Mouse (Mus musculus) midbrain, embryonic 12.5 days (tissue): ENCODE measurements around the gene Fbxo45. TPM values are rescaled to one million over a fixed set of nuclear protein-coding genes. Genes with fewer than 3 reads are reported as not detected.
"Not testable (repeated sequence)": the region's sequence is repeated elsewhere in the genome, so short reads cannot be mapped to it uniquely, and the experiment has no call there.

ENCODE experiments used
- ATAC-seq: fragments of 200-750 bp; cut with Nextera tagmentation; 2 replicates; pipeline ENCODE4 v1.8.0; 2017; ENCODE audit warnings: low read depth, moderate TSS enrichment, moderate library complexity; ENCODE audit not compliant: low FRiP score
- H3K27ac ChIP-seq: fragments of 300-500 bp; sonication (generic); replicated peaks from 2 replicates; pipeline ENCODE4 v1.5.1; 2016; ENCODE audit warnings: mild to moderate bottlenecking
- H3K27me3 ChIP-seq: fragments of 300-500 bp; sonication (generic); 2 replicates; pipeline ENCODE4 v1.6.1; 2016; ENCODE audit warnings: mild to moderate bottlenecking
- H3K36me3 ChIP-seq: fragments of 300-500 bp; sonication (generic); 2 replicates; pipeline ENCODE4 v1.6.1; 2016
- H3K4me1 ChIP-seq: fragments of 300-500 bp; sonication (generic); 2 replicates; pipeline ENCODE4 v1.6.1; 2016
- H3K4me2 ChIP-seq: fragments of 300-500 bp; sonication (generic); replicated peaks from 2 replicates; pipeline ENCODE4 v1.6.1; 2016; ENCODE audit warnings: mild to moderate bottlenecking, moderate library complexity
- H3K4me3 ChIP-seq: fragments of 300-500 bp; sonication (generic); 2 replicates; pipeline ENCODE4 v1.5.1; 2016; ENCODE audit warnings: mild to moderate bottlenecking
- H3K9ac ChIP-seq: fragments of 300-500 bp; sonication (generic); replicated peaks from 2 replicates; pipeline ENCODE4 v1.6.1; 2016; ENCODE audit warnings: mild to moderate bottlenecking, moderate library complexity
- H3K9me3 ChIP-seq: fragments of 300-500 bp; sonication (generic); 2 replicates; pipeline ENCODE4 v1.6.1; 2016; ENCODE audit warnings: mild to moderate bottlenecking
- WGBS: fragments of 180-500 bp; shearing (Covaris S2); methylation state at CpG from one replicate; pipeline ENCODE4 v1.1.7; 2016; 5-methylcytosine and 5-hydroxymethylcytosine counted together
- polyA plus RNA-seq: library from polyadenylated mRNA; unstranded; fragments of >200 nt; fragmentation: Nextera tagmentation; extraction: Ambion mirVana; gene quantifications from 2 replicates; pipeline ENCODE4 v1.2.1, GENCODE M21; 2016

The Fbxo45 gene
- 21.5 and 26.8 TPM in 2 replicates for polyA plus RNA-seq

DNA sequence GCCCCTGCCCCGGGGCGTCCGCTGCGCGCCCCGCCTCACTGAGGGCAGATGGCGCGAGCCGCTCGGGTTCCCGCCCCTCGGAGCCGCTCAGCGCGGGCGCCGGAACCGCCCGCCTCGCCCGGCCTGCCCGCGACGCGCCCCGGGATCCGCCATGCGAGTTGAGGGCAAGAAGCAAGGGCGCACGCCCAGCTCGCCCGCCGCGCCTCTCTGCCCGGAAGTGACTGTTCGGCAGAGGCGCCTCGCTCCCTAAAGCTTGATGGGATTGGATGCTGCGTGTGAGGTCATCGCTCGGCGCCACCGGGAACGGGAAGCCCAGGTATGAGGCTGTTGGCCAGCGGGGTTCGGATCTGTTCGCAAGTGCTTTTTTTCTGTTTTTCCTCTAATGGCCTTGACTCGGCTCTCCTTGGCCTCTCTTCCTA, at the start of gene Fbxo45, which contains the start of gene Wdr53:
Gene Fbxo45, minus strand, starts transcription at position 207 of the 419 bp plus-strand sequence.
Gene Wdr53, plus strand, starts transcription at position 276 of the 419 bp plus-strand sequence.
- H3K27ac ChIP-seq, result peak within 1 kb of the TSS; percentile 94
- ATAC-seq, result peak; percentile 99
- 0% methylated on average over 23 of the region's 48 CpGs for WGBS

DNA sequence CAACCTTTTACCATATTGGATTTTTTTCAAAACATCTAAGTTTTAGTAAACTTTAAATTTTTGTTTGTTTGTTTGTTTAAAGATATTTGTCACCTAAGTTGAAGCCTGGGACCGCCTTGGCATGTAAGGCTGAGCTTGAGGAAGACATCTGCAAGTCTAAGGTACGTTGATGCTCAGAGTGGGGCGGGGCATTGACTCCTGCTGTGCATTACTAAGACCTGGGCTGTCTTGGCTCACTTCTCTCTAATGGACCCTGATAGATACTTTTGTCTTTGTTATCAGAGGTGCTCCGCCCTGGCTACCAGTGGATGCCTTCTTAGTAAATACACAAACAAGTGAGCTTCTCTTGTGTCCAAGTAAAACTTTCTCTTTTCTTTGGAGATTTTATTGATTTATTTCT, 44.9 kb upstream of the Fbxo45 start:
- Histone ChIP-seq H3K4me1 (no peaks in the 10 kb centered on the region), H3K4me2 (no peak overlapping the region), H3K4me3 (no peak overlapping the region), H3K9me3 (no peaks in the 10 kb centered on the region), H3K9ac (no peak overlapping the region), H3K27me3 (no peaks in the 10 kb centered on the region), H3K36me3 (peaks cover 58% of the 10 kb centered on the region), H3K27ac (no peak overlapping the region)
- no peak for ATAC-seq
- WGBS, result 97% methylated on average over 4 of the region's 4 CpGs

More for the DNA sequence above, at the start of gene Fbxo45, which contains the start of gene Wdr53:
- Histone ChIP-seq H3K4me2 (peak within 1 kb of the TSS; percentile 79), H3K4me3 (peak within 1 kb of the TSS; percentile 92), H3K9ac (peak within 1 kb of the TSS; percentile 80), H3K36me3 (peaks cover 3% of the 10 kb centered on the region), H3K27me3 (no peaks in the 10 kb centered on the region), H3K4me1 (peaks cover 23% of the 10 kb centered on the region), H3K9me3 (no peaks in the 10 kb centered on the region)

DNA sequence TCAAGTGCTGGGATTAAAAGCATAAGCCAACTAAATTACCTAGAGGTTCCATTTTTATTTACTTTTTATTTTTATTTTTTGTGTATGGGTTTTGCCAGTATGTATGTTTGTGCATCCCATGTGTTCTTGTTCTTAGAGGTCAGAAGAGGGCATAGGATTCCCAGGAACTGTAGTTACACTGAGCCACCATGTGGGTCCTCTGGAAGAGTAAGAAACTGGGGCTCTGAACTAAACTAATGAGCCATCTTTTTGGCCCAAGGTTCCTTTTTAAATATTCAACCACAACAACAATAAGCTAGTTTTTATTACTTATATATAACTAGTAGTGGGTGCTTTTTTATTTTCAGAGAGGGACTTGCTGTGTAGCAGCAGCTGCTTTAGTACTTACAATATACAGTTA, 35.6 kb upstream of the Fbxo45 start:
- no peak overlapping the region for H3K27ac ChIP-seq
- H3K36me3 ChIP-seq, result peaks cover 59% of the 10 kb centered on the region
- no peak overlapping the region for H3K4me3 ChIP-seq
- ATAC-seq, result no peak
- H3K27me3 ChIP-seq, result no peaks in the 10 kb centered on the region
- no peak overlapping the region for H3K4me2 ChIP-seq
- H3K9ac ChIP-seq, result no peak overlapping the region
- no peaks in the 10 kb centered on the region for H3K9me3 ChIP-seq
- H3K4me1 ChIP-seq, result peaks cover 28% of the 10 kb centered on the region

DNA sequence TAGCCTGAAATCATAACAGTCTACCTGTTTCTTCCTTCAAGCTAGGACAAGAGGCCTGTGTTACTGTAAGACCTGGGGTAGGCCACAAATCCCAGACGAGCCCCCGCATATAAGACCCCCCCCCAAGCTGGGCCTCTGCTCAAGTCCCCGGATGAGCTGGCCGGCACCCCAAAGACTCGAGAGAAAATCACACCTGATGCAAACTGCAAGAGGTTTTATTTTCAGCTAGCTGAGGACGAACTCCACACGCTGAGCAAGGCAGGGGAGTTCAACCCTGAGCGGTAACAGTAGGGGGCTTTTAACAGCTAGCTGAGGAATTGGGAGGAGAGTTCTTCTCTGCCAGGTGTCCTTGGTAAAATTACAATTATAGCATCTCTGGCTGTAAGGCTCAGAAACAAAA, 33.3 kb upstream of the Fbxo45 start:
- Histone ChIP-seq H3K36me3 (peaks cover 39% of the 10 kb centered on the region), H3K4me1 (peaks cover 32% of the 10 kb centered on the region), H3K4me3 (peak overlapping the region; percentile 18), H3K9me3 (no peaks in the 10 kb centered on the region), H3K9ac (no peak overlapping the region), H3K27ac (no peak overlapping the region), H3K27me3 (no peaks in the 10 kb centered on the region), H3K4me2 (peak overlapping the region; percentile 34)
- 95% methylated on average over 8 of the region's 8 CpGs for WGBS
- no peak for ATAC-seq

DNA sequence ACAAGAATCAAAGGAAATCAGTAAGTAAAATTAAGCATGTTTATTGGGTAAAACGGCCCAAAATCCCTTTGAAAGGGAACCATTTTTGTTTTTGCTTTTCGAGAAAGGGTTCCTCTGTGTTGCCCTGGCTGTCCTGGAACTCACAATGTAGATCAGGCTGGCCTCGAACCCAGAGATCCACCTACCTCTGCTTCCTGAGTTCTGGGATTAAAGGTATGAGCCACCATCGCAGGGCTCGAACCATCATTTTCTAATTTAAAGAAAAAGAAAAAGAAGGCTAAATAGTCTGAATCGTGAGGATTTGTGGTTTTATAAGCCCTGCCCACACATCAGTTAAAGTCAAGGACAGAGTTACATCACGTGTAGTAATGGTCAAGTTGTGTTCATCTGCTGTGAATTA, 31.4 kb upstream of the Fbxo45 start:
- peak overlapping the region; percentile 85 for H3K9ac ChIP-seq
- no peaks in the 10 kb centered on the region for H3K9me3 ChIP-seq
- H3K27ac ChIP-seq, result peak overlapping the region; percentile 94
- 64% methylated on average over 7 of the region's 7 CpGs for WGBS
- H3K4me2 ChIP-seq, result peak overlapping the region; percentile 71
- no peaks in the 10 kb centered on the region for H3K27me3 ChIP-seq
- H3K4me3 ChIP-seq, result peak overlapping the region; percentile 89
- ATAC-seq, result no peak
- H3K4me1 ChIP-seq, result peaks cover 32% of the 10 kb centered on the region
- H3K36me3 ChIP-seq, result peaks cover 21% of the 10 kb centered on the region

DNA sequence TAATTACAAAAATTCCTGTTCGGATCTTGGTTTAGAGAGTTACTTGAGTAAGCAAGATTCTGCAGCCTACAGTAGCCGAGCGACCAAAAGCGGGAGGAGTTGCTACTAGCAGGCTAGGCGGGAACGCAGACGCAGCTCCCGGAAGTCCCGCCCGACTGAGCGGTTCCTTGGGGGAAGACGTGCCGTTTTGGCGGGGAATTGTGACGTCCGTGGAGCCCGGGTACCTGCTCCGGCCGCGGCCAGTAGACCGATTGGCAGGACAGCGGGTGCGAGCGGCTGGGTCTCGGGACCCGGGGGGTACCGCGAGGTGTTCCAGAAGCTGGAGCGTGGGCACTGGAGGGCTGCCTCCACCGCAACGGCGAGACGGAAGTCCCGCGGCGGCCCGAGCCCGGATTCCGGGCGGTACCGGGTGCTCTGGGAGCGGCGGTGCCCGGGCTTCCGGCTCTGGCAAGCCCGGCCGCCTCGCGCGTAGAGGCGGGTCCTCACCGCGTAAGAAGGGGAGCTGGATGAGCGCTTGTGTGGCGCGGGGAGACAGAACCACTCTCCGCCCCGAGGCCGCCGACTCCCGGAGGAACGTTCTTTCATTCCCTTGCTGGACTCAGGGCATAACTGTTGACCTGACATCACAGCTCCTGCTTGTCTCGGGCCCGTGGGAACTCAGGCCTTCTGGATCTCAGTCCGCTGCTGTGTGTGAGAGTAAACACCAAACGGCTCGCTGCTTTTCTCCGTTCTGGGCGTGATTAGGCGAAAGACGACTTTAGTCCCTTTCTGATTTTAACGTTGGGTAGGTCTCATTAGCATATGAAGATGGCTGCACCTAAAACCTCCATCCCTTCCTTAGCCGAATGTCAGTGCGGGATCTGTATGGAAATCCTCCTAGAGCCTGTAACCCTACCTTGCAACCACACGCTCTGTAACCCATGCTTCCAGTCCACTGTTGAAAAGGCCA, 30.6 kb upstream of the Fbxo45 start, which contains the start of gene Rnf168:
Gene Rnf168, plus strand, starts transcription at position 152 of the 949 bp plus-strand sequence.
- under 1% methylated on average over 75 of the region's 75 CpGs for WGBS
- peak within 1 kb of the TSS; percentile 89 for H3K4me3 ChIP-seq
- peaks cover 28% of the 10 kb centered on the region for H3K4me1 ChIP-seq
- no peaks in the 10 kb centered on the region for H3K9me3 ChIP-seq
- peak within 1 kb of the TSS; percentile 94 for H3K27ac ChIP-seq
- H3K36me3 ChIP-seq, result peaks cover 13% of the 10 kb centered on the region
- H3K4me2 ChIP-seq, result peak within 1 kb of the TSS; percentile 71
- peak within 1 kb of the TSS; percentile 85 for H3K9ac ChIP-seq
- no peaks in the 10 kb centered on the region for H3K27me3 ChIP-seq
- peak; percentile 89 for ATAC-seq

DNA sequence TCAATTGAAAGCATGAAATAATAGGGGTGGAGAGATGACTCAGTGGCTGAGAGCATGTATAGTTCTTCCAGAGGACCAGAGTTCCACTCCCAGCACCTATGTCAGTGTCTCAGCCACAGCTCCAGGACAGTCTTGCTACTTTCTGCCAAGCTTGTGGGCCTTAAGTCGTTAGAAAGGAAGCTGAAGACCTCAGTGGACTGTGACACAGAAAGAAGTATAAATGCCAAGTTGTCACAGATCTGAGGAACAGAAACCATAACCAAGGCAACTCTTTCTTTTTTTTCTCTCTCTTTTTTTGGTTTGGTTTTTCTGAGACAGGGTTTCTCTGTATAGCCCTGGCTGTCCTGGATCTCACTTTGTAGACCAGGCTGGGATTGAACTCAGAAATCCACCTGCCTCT, 28.9 kb upstream of the Fbxo45 start:
- no peak for ATAC-seq
- peaks cover 23% of the 10 kb centered on the region for H3K4me1 ChIP-seq
- H3K4me2 ChIP-seq, result no peak overlapping the region
- no peaks in the 10 kb centered on the region for H3K27me3 ChIP-seq
- no peak overlapping the region for H3K9ac ChIP-seq
- no peak overlapping the region for H3K27ac ChIP-seq
- H3K36me3 ChIP-seq, result peaks cover 8% of the 10 kb centered on the region
- 81% methylated on average over 1 of the region's 1 CpGs for WGBS
- H3K9me3 ChIP-seq, result no peaks in the 10 kb centered on the region
- H3K4me3 ChIP-seq, result no peak overlapping the region

DNA sequence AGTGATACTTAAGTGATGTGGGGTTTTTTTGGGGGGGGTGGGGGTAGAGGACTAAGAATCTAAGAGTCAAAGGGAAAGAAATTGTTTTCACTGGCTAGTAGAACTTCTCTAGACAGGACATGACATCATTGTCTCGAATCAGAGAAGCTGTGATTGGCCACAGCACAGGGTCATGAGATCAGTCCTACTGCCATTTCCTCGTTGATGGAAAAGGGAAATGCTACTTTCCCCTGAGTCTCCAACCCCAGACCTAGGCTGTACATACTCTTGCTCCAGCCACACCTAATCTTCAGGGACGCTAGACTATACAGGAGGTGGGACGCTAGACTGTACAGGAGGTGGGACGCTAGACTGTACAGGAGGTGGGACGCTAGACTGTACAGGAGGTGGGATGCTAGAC, 28.1 kb upstream of the Fbxo45 start:
- Histone ChIP-seq H3K36me3 (peaks cover 4% of the 10 kb centered on the region), H3K9me3 (no peaks in the 10 kb centered on the region), H3K27ac (no peak overlapping the region), H3K4me2 (no peak overlapping the region), H3K27me3 (no peaks in the 10 kb centered on the region), H3K4me1 (peaks cover 19% of the 10 kb centered on the region), H3K4me3 (no peak overlapping the region), H3K9ac (no peak overlapping the region)
- WGBS, result 92% methylated on average over 6 of the region's 6 CpGs
- ATAC-seq, result no peak

DNA sequence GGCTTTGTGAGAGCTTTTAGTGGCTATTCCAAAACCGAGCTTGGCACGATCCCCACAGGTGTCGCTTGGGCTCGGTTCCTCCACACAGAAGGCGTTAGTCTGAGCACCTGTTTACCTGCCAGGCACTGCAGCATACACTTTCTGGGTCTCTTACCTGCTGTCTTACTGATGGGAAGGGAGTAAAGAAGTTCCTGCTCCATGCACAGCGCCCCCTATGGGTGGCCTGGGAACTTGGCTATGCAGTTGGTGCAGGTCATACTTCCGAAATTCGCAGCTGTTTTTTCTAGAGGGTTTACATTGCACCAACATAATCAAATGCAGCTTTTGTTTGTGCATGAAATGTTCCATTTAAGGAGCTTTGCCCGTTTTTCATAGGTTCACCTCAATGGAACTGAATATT, 26.4 kb upstream of the Fbxo45 start:
- H3K4me2 ChIP-seq, result no peak overlapping the region
- no peaks in the 10 kb centered on the region for H3K36me3 ChIP-seq
- H3K9ac ChIP-seq, result no peak overlapping the region
- no peak overlapping the region for H3K27ac ChIP-seq
- WGBS, result 55% methylated on average over 9 of the region's 9 CpGs
- no peak for ATAC-seq
- H3K4me1 ChIP-seq, result peaks cover 5% of the 10 kb centered on the region
- H3K9me3 ChIP-seq, result no peaks in the 10 kb centered on the region
- H3K27me3 ChIP-seq, result no peaks in the 10 kb centered on the region
- no peak overlapping the region for H3K4me3 ChIP-seq

DNA sequence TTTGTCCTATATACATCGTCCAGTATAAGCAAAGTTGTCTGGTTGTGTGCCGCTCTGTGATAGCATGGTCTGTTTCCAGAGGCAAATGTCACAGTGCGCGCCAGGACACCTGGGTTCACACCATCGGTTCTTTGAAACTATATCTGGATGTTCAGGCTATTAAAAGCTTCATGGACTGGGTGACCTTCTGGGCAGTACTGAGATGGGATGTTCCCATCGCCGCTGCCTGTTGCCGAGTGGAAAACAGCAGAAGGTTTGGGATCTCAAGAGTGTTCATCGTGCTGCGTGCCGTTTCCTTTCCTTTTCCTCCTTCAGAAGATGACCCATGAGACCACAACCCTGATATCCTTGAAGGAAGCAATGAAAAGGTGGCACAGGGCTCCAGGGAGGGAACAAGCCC, 24.3 kb upstream of the Fbxo45 start, which contains the start of gene Smco1:
Gene Smco1, plus strand, starts transcription at position 178 of the 400 bp plus-strand sequence.
- no peak within 1 kb of the TSS for H3K9ac ChIP-seq
- H3K27ac ChIP-seq, result no peak within 1 kb of the TSS
- no peaks in the 10 kb centered on the region for H3K27me3 ChIP-seq
- H3K9me3 ChIP-seq, result no peaks in the 10 kb centered on the region
- H3K4me3 ChIP-seq, result no peak within 1 kb of the TSS
- H3K36me3 ChIP-seq, result no peaks in the 10 kb centered on the region
- 84% methylated on average over 11 of the region's 11 CpGs for WGBS
- ATAC-seq, result no peak
- no peaks in the 10 kb centered on the region for H3K4me1 ChIP-seq
- H3K4me2 ChIP-seq, result no peak within 1 kb of the TSS

DNA sequence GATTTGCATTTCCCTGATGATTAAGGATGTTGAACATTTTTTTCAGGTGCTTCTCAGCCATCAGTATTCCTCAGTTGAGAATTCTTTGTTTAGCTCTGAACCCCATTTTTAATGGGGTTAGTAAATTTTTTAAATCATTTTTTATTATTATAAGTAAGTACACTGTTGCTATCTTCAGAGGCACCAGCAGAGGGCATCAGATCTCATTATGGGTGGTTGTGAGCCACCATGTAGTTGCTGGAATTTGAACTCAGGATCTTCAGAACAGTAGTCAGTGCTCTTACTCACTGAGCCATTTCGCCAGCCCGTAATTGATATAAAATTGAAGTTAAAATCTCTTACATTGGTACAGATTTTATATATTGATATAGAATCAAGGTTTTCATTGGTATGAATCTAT, 17.3 kb upstream of the Fbxo45 start:
- H3K4me3 ChIP-seq, ATAC-seq, H3K9ac ChIP-seq, H3K4me1 ChIP-seq, H3K9me3 ChIP-seq, H3K36me3 ChIP-seq, H3K27me3 ChIP-seq, H3K27ac ChIP-seq, H3K4me2 ChIP-seq: not testable (repeated sequence)
- 90% methylated on average over 2 of the region's 2 CpGs for WGBS

DNA sequence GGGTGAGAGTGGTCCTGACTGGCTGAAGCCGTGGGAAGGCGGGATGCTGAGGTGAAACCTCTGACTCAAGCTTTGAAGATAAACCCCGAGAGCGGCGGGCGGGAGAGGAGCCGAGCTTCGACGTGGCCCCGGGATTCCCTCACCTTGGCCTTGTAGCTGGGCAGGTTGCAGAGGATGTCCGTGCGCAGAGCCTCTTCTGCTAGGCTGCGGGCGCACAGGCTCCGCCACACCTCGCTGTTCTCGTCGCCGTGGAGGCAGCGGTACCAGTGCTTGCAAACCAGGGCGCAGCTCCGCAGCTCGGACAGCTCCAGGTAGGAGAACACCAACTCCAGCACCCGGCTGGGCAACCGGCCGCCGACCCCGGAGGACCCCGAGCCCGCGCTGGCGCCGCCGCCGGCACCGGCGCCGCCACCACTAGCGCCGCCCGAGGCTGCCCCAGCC, 587 bp downstream of the Fbxo45 start:
- Histone ChIP-seq H3K27ac (peak overlapping the region; percentile 94), H3K27me3 (no peaks in the 10 kb centered on the region), H3K9ac (peak overlapping the region; percentile 80), H3K4me3 (peak overlapping the region; percentile 92), H3K36me3 (no peaks in the 10 kb centered on the region), H3K9me3 (no peaks in the 10 kb centered on the region), H3K4me2 (peak overlapping the region; percentile 79), H3K4me1 (peaks cover 23% of the 10 kb centered on the region)
- ATAC-seq, result no peak
- 1% methylated on average over 40 of the region's 41 CpGs for WGBS
